Mouse (Mus musculus) cortical plate, adult 2 months (tissue): ENCODE measurements at regions not wholly inside any gene's neighbourhood (a gene's known extent, or its start where the extent isn't known, plus 50 kb on each side); places are given as distances from the start of the nearest gene placed in this dataset.

Experiments used
- CTCF ChIP-seq: fragments of 200-500 bp; IDR thresholded peaks from 2 replicates; pipeline ENCODE4 v1.5.1; 2011; ENCODE audit warnings: mild to moderate bottlenecking, control low read depth, low read length; ENCODE audit not compliant: insufficient read depth; ENCODE audit errors: extremely low read depth
- POLR2A ChIP-seq: fragments of 200-500 bp; IDR thresholded peaks from 2 replicates; pipeline ENCODE4 v1.6.1; 2011; ENCODE audit warnings: mild to moderate bottlenecking, low read length, control low read depth; ENCODE audit not compliant: insufficient read depth; ENCODE audit errors: extremely low read depth

- TF ChIP-seq CTCF (no peak), POLR2A (no peak)
These were observed 80.4 kb downstream of the Sox11 start for GRCm38 (mm10) chr12:27261965-27262364.
